Mouse (Mus musculus): ENCODE measurements at regions not wholly inside any gene's neighbourhood (a gene's known extent, or its start where the extent isn't known, plus 50 kb on each side); places are given as distances from the start of the nearest gene placed in this dataset.
"Not testable (repeated sequence)": the region's sequence is repeated elsewhere in the genome, so short reads cannot be mapped to it uniquely, and the experiment has no call there.

GRCm38 (mm10) chr13:52345375-52346026, 185.6 kb downstream of the Diras2 start:
- H3K36me3 ChIP-seq (ENCODE audit: control insufficient read depth, insufficient read depth, low read length) = no peaks in the 10 kb centered on the region
- no peaks in the 10 kb centered on the region for H3K4me1 ChIP-seq (ENCODE audit: control insufficient read depth, insufficient read depth, insufficient read length)
- no peak for DNase-seq (ENCODE audit: low read depth in 1 of 2, low spot score in 2 of 2)
- no peak overlapping the region for H3K27ac ChIP-seq (ENCODE audit: insufficient read depth, low read length)
- no peak overlapping the region for H3K4me3 ChIP-seq (ENCODE audit: extremely low read depth, insufficient read depth, insufficient read length)
- TF ChIP-seq POLR2A (IDR thresholded peaks at IDR 0.05; ENCODE audit: low read depth, low read length) (no peak), CTCF (IDR thresholded peaks at IDR 0.05; ENCODE audit: extremely low read depth, insufficient read depth, insufficient read length, insufficient replicate concordance) (no peak)
- no peaks in the 10 kb centered on the region for H3K27me3 ChIP-seq (ENCODE audit: control insufficient read depth, insufficient read depth, low read length)
- 78% methylated on average over 13 of the region's 13 CpGs for WGBS

- H3K4me3 ChIP-seq (ENCODE audit: extremely low read depth, insufficient read depth, insufficient read length) = no peak overlapping the region
- no peaks in the 10 kb centered on the region for H3K36me3 ChIP-seq (ENCODE audit: control insufficient read depth, insufficient read depth, low read length)
- TF ChIP-seq CTCF (IDR thresholded peaks at IDR 0.05; ENCODE audit: extremely low read depth, insufficient read depth, insufficient read length, insufficient replicate concordance) = no peak
- TF ChIP-seq POLR2A (IDR thresholded peaks at IDR 0.05; ENCODE audit: low read depth, low read length) = no peak
- H3K27ac ChIP-seq (ENCODE audit: insufficient read depth, low read length) = no peak overlapping the region
- no peaks in the 10 kb centered on the region for H3K27me3 ChIP-seq (ENCODE audit: control insufficient read depth, insufficient read depth, low read length)
- no peak for DNase-seq (ENCODE audit: low read depth in 1 of 2, low spot score in 2 of 2)
- WGBS = 86% methylated on average over 5 of the region's 5 CpGs
- H3K4me1 ChIP-seq (ENCODE audit: control insufficient read depth, insufficient read depth, insufficient read length) = no peaks in the 10 kb centered on the region
These were observed 185.1 kb downstream of the Diras2 start for GRCm38 (mm10) chr13:52346027-52346375.

GRCm38 (mm10) chr13:52347631-52348030, 183.4 kb downstream of the Diras2 start:
- no peak for DNase-seq (ENCODE audit: low read depth in 1 of 2, low spot score in 2 of 2)
- H3K4me3 ChIP-seq (ENCODE audit: extremely low read depth, insufficient read depth, insufficient read length) = no peak overlapping the region
- no peaks in the 10 kb centered on the region for H3K4me1 ChIP-seq (ENCODE audit: control insufficient read depth, insufficient read depth, insufficient read length)
- H3K36me3 ChIP-seq (ENCODE audit: control insufficient read depth, insufficient read depth, low read length) = no peaks in the 10 kb centered on the region
- no peak overlapping the region for H3K27ac ChIP-seq (ENCODE audit: insufficient read depth, low read length)
- TF ChIP-seq CTCF (IDR thresholded peaks at IDR 0.05; ENCODE audit: extremely low read depth, insufficient read depth, insufficient read length, insufficient replicate concordance) (no peak), POLR2A (IDR thresholded peaks at IDR 0.05; ENCODE audit: low read depth, low read length) (no peak)
- H3K27me3 ChIP-seq (ENCODE audit: control insufficient read depth, insufficient read depth, low read length) = no peaks in the 10 kb centered on the region
- WGBS = 59% methylated on average over 2 of the region's 2 CpGs

DNA sequence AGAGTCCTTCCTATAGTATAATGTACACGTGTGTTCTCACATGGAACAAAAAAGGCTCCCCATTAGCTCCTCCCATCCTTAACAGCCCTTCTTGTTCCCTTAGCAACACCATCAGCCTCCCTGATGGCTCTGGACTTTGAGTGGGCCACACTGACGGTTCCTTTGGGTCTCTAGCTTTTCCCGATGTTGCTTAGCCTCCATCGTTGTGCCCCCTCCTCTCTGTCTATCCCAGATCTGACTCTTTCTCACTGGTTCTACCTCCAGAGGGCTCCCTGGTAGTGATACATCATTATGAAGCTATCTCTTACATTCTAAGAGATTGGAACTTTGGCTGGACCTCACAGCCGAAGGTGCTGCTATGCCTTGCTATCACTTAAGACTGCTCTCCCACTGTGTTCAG, 181.5 kb downstream of the Diras2 start:
- WGBS = 91% methylated on average over 5 of the region's 5 CpGs
- H3K27ac ChIP-seq (ENCODE audit: insufficient read depth, low read length) = no peak overlapping the region
- no peak for DNase-seq (ENCODE audit: low read depth in 1 of 2, low spot score in 2 of 2)
- H3K4me3 ChIP-seq (ENCODE audit: extremely low read depth, insufficient read depth, insufficient read length) = no peak overlapping the region
- TF ChIP-seq CTCF (IDR thresholded peaks at IDR 0.05; ENCODE audit: extremely low read depth, insufficient read depth, insufficient read length, insufficient replicate concordance) (no peak), POLR2A (IDR thresholded peaks at IDR 0.05; ENCODE audit: low read depth, low read length) (no peak)
- H3K36me3 ChIP-seq (ENCODE audit: control insufficient read depth, insufficient read depth, low read length) = no peaks in the 10 kb centered on the region
- no peaks in the 10 kb centered on the region for H3K27me3 ChIP-seq (ENCODE audit: control insufficient read depth, insufficient read depth, low read length)
- no peaks in the 10 kb centered on the region for H3K4me1 ChIP-seq (ENCODE audit: control insufficient read depth, insufficient read depth, insufficient read length)

DNA sequence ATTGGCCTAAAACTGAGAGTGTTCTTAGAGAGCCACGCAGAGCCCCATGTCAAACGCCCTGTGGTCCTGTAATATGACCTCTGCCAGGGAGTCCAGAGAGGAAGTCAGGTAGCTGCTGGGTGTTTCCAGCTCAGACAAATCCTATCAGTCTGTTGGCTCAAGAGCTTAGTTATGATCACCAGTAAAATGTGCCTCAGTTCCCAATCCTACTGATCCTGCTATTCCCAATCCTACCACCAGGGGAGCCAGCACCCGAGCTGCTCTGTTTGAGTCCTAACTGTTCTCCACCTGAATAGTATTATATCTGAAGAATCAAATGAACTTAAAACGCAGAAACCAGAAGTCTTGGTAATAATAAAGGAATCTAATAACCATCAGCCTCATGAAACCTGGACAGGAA, 178.5 kb downstream of the Diras2 start:
- TF ChIP-seq POLR2A (IDR thresholded peaks at IDR 0.05; ENCODE audit: low read depth, low read length) (no peak), CTCF (IDR thresholded peaks at IDR 0.05; ENCODE audit: extremely low read depth, insufficient read depth, insufficient read length, insufficient replicate concordance) (peak; percentile 57; the same call in 1 of the 2 replicates)
- H3K27ac ChIP-seq (ENCODE audit: insufficient read depth, low read length) = no peak overlapping the region
- peak; percentile 8 to 33 for DNase-seq (ENCODE audit: low read depth in 1 of 2, low spot score in 2 of 2)
- H3K27me3 ChIP-seq (ENCODE audit: control insufficient read depth, insufficient read depth, low read length) = no peaks in the 10 kb centered on the region
- H3K36me3 ChIP-seq (ENCODE audit: control insufficient read depth, insufficient read depth, low read length) = no peaks in the 10 kb centered on the region
- H3K4me1 ChIP-seq (ENCODE audit: control insufficient read depth, insufficient read depth, insufficient read length) = no peaks in the 10 kb centered on the region
- H3K4me3 ChIP-seq (ENCODE audit: extremely low read depth, insufficient read depth, insufficient read length) = no peak overlapping the region
- WGBS = 77% methylated on average over 4 of the region's 4 CpGs

DNA sequence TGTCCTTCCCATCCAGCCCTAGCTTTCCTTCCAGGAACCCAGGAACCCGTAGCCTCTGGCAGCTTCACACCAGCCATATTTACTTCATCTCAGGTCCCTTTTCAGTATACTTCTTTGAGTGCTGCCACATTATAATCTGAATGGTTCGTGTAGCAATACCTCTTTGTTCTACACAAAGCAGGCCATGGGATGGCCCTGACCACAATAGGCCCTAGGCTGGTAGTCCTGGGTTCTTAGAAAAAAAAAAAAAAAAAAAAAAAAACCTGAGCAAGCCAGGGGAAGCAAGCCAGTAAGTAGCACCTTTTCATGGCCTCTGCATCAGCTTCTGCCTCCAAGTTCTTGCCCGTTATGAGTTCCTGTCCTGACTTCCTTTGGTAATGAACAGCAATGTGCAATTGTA, 177.6 kb downstream of the Diras2 start:
- 79% methylated on average over 3 of the region's 3 CpGs for WGBS
- no peak overlapping the region for H3K27ac ChIP-seq (ENCODE audit: insufficient read depth, low read length)
- no peaks in the 10 kb centered on the region for H3K27me3 ChIP-seq (ENCODE audit: control insufficient read depth, insufficient read depth, low read length)
- H3K4me1 ChIP-seq (ENCODE audit: control insufficient read depth, insufficient read depth, insufficient read length) = no peaks in the 10 kb centered on the region
- no peak for DNase-seq (ENCODE audit: low read depth in 1 of 2, low spot score in 2 of 2)
- H3K4me3 ChIP-seq (ENCODE audit: extremely low read depth, insufficient read depth, insufficient read length) = no peak overlapping the region
- TF ChIP-seq POLR2A (IDR thresholded peaks at IDR 0.05; ENCODE audit: low read depth, low read length) (no peak), CTCF (IDR thresholded peaks at IDR 0.05; ENCODE audit: extremely low read depth, insufficient read depth, insufficient read length, insufficient replicate concordance) (no peak)
- H3K36me3 ChIP-seq (ENCODE audit: control insufficient read depth, insufficient read depth, low read length) = no peaks in the 10 kb centered on the region

DNA sequence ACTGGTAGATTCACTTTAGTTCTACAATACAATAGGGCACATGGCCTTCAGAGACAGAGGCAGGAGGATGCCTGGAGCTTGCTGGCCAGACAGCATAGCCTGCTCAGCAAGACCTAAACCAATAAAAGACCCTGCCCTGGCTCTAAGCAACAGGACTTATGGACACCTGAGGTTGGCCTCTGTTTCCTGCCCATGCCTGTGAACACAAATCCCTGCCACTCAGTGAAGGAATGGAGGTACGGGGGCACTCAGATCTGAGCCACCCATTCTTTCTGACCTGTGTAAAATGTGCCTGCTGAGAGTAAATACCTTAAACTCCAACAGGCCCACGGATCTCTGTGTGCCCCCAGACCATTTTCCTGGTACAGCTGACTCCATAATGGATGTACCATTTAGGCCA, 177.1 kb downstream of the Diras2 start:
- Histone ChIP-seq H3K4me3 (ENCODE audit: extremely low read depth, insufficient read depth, insufficient read length) (no peak overlapping the region), H3K27ac (ENCODE audit: insufficient read depth, low read length) (no peak overlapping the region), H3K27me3 (ENCODE audit: control insufficient read depth, insufficient read depth, low read length) (no peaks in the 10 kb centered on the region), H3K4me1 (ENCODE audit: control insufficient read depth, insufficient read depth, insufficient read length) (no peaks in the 10 kb centered on the region), H3K36me3 (ENCODE audit: control insufficient read depth, insufficient read depth, low read length) (no peaks in the 10 kb centered on the region)
- 72% methylated on average over 2 of the region's 2 CpGs for WGBS
- no peak for TF ChIP-seq CTCF (IDR thresholded peaks at IDR 0.05; ENCODE audit: extremely low read depth, insufficient read depth, insufficient read length, insufficient replicate concordance)
- TF ChIP-seq POLR2A (IDR thresholded peaks at IDR 0.05; ENCODE audit: low read depth, low read length) = no peak
- no peak for DNase-seq (ENCODE audit: low read depth in 1 of 2, low spot score in 2 of 2)

DNA sequence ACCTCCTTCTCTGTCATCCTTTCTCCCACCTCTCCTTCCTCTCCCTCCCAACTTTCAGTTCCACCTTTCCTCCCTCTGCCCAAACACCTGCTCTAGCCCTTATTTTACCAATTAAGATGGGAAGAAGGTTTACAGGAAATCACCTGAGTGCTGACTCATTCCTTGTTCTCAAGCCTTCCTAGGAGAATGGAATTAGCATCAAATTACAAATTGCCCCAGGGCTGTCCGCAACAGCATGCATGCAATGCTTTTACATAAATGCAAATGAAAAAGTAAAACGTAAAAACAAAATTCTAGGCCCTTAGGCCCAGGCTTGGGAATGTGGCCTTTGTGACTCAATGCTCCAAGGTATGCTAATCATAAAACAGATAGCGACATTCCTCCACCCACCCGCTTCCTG, 175.2 kb downstream of the Diras2 start:
- DNase-seq (ENCODE audit: low read depth in 1 of 2, low spot score in 2 of 2); H3K27ac ChIP-seq (ENCODE audit: insufficient read depth, low read length); H3K4me1 ChIP-seq (ENCODE audit: control insufficient read depth, insufficient read depth, insufficient read length); H3K27me3 ChIP-seq (ENCODE audit: control insufficient read depth, insufficient read depth, low read length); H3K36me3 ChIP-seq (ENCODE audit: control insufficient read depth, insufficient read depth, low read length); H3K4me3 ChIP-seq (ENCODE audit: extremely low read depth, insufficient read depth, insufficient read length): not testable (repeated sequence)
- WGBS = 91% methylated on average over 4 of the region's 4 CpGs

DNA sequence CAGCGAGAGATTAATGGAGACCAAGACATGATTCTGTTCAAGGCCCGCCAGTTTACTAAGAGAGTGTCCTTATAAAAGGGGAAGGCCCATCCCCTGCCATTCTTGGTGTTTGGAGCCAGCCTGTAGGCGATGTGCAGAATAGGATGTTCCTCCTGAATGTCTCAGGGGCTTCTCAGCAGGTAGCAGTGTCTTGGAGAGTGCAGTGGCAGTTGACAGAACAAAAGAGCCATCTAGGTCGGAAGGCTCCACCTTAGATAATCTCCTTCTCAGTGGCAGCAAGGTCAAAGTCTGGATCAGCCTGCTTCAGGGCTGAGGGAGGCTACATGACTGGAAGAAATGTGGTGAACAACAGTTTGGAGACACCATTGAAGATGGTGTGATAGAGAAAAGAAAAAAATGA, 171.7 kb downstream of the Diras2 start:
- H3K4me1 ChIP-seq (ENCODE audit: control insufficient read depth, insufficient read depth, insufficient read length); H3K27me3 ChIP-seq (ENCODE audit: control insufficient read depth, insufficient read depth, low read length); H3K4me3 ChIP-seq (ENCODE audit: extremely low read depth, insufficient read depth, insufficient read length); H3K27ac ChIP-seq (ENCODE audit: insufficient read depth, low read length); DNase-seq (ENCODE audit: low read depth in 1 of 2, low spot score in 2 of 2); H3K36me3 ChIP-seq (ENCODE audit: control insufficient read depth, insufficient read depth, low read length): not testable (repeated sequence)
- WGBS = 82% methylated on average over 4 of the region's 4 CpGs

Data from spleen, adult 2 months (tissue).